Mouse (Mus musculus): ENCODE results near the gene Rbms1.

GRCm38 (mm10) chr2:60913281-60913680 lies 49.7 kb downstream of the Rbms1 start:
- no peak for TF ChIP-seq CTCF (IDR thresholded peaks at IDR 0.05; ENCODE audit: extremely low read depth, insufficient read depth, insufficient read length, insufficient replicate concordance)
- no peak for TF ChIP-seq POLR2A (IDR thresholded peaks at IDR 0.05; ENCODE audit: low read depth, low read length)
